Mouse (Mus musculus): ENCODE data around the gene Clec4d. TPM values are rescaled to one million over a fixed set of nuclear protein-coding genes. Genes with fewer than 3 reads are reported as not detected.
"Not testable (repeated sequence)": the region's sequence is repeated elsewhere in the genome, so short reads cannot be mapped to it uniquely, and the experiment has no call there.

Gene Clec4d
- total RNA-seq (2021): under 1 TPM in 1 of 2 experiments, not detected in 1; 0.45 TPM

GRCm38 (mm10) chr6:123261555-123262161 is at the start of gene Clec4d:
Gene Clec4d (plus strand): TSS chr6:123262111.
- intact Hi-C loops (cut with DNase I): no loop called here
- no peak for DNase-seq

GRCm38 (mm10) chr6:123227519-123228166 is 34.3 kb upstream of the Clec4d start:
- DNase-seq: peak in 1 of 2 experiments; percentile 1
- intact Hi-C loops (cut with DNase I): no loop called here

DNA sequence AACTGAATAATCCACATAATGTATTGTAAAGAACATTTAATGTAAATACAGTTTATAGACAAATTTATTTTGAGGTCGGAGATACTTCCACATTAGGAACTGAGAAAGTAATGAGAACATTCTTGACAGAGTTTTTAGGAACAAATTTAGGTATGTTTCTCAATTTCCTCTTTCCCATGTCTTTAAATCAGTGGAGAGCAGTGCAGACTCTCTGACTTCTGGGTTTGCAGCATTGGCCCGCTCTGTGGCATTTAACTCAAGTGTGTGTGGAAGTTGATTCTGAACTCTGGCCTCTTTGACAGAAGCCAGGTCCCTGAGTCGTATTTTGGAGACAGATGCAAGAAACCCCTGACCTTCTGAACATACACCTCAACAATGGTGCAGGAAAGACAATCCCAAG is 32.3 kb upstream of the Clec4d start, which contains the start of gene Clec4n:
Gene Clec4n, plus strand, starts transcription at position 200 of the 400 bp plus-strand sequence.
- no peak for DNase-seq
- intact Hi-C loops (cut with DNase I): no loop called here

- intact Hi-C loops (cut with DNase I): no loop called here
- DNase-seq: no peak
Measured at GRCm38 (mm10) chr6:123231149-123231548, 30.8 kb upstream of the Clec4d start.

DNA sequence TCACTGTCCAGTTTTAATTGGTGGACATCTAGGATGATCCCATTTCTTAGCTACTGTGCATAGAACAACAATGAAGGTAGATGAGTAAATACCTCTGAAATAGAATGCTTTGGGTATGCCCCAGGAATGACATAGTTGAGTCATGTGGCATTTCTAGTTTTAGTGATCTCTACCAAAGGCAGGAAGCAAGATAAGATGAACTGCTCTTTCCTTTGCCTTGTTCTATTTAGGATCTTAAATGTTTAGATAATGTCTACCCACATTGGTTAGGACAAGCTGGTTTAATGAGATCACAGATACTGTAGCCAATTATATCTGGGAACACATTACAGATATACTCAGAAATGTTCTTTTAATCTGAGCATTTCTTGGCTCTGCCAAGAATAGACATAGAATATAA is 24.3 kb upstream of the Clec4d start:
- intact Hi-C loops (cut with DNase I): no loop called here
- DNase-seq: no peak

GRCm38 (mm10) chr6:123244201-123244600 is 17.7 kb upstream of the Clec4d start:
- intact Hi-C loops (cut with DNase I): no loop called here

DNA sequence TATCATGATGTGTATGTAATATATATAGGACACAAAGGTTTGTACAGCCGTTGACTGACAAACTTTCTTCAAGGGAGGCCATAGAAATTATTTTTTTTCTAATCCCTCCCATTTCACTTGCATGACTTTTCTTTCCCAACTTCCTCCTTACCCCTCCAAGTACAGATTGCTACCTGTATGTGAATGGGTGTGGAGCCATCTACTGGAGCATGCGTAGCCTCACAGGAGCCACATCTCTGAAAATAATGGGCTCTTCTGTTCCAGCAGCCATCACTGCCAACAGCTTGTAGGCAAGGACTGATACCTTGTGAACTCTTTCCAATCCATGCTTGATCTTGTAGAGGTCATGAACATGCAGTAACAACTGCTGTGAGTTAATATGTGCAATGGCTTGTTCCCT is 13.0 kb upstream of the Clec4d start:
- DNase-seq; intact Hi-C loops (cut with DNase I): not testable (repeated sequence)

More at GRCm38 (mm10) chr6:123244201-123244600, 17.7 kb upstream of the Clec4d start:
- no peak for DNase-seq

- DNase-seq: no peak
- intact Hi-C loops (cut with DNase I): no loop called here
Measured at GRCm38 (mm10) chr6:123252735-123253134, 9.2 kb upstream of the Clec4d start.

- intact Hi-C loops (cut with DNase I): no loop called here
- DNase-seq: no peak
Measured at GRCm38 (mm10) chr6:123258946-123259345, 3.0 kb upstream of the Clec4d start.

DNA sequence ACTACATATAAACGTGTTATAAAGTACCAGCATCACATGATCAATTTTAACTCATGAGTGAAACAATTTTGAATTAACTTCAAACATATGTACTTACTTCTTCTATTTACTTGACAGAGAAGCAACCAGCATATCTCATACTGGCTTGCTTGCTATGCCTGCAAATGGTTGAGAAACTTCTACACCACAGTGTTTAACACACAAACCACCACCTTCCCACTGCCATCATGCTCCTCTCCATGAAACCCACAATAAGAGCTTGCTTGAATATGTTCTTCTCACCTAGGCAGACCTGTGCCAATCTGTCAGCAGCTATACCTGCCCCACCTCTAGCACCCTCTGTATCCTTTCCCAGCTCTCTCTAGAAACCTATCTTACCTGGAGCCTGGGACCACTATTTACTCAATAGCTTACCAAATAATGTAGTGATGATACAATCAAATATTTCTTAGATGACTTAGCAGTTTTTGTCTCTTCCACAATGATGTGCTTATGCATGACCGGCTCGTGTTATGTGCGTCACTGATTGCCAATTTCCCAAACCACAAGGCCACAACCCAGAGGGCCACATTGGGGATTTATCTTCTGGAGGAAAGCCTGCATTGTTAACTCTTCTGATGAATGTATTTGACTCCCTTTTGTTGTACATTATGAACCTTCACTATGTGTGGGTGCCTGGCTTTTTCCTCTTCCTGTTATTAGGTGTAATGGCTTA is 1.9 kb upstream of the Clec4d start:
- intact Hi-C loops (cut with DNase I): no loop called here
- no peak for DNase-seq

GRCm38 (mm10) chr6:123260868-123261267 is 1.0 kb upstream of the Clec4d start:
- intact Hi-C loops (cut with DNase I): no loop called here
- no peak for DNase-seq

- DNase-seq: no peak
- intact Hi-C loops (cut with DNase I): no loop called here
Measured at GRCm38 (mm10) chr6:123264194-123264593, 2.3 kb downstream of the Clec4d start.

GRCm38 (mm10) chr6:123265809-123266208 is 3.9 kb downstream of the Clec4d start:
- intact Hi-C loops (cut with DNase I): no loop called here
- no peak for DNase-seq

GRCm38 (mm10) chr6:123266945-123267344 is 5.0 kb downstream of the Clec4d start:
- no peak for DNase-seq
- intact Hi-C loops (cut with DNase I): no loop called here

DNA sequence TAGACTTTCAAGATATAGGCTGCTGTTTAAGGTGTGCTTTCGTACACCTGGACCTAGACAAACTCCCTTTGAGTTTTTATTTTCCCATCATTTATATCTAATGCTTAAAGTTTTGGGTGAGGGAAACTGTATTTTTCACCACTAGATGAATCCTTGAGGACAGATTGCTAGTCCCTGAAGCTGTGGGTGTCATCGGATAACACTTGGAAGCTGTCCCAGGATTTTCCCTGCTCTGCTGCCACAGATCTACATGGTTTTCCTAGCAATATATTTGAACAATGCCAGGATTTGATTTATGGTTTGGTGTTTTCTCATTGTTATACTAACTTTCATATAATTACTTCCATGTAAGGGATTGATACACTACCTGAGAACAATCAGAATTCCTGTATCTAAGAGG is 17.5 kb downstream of the Clec4d start:
- DNase-seq: no peak
- intact Hi-C loops (cut with DNase I): no loop called here

DNA sequence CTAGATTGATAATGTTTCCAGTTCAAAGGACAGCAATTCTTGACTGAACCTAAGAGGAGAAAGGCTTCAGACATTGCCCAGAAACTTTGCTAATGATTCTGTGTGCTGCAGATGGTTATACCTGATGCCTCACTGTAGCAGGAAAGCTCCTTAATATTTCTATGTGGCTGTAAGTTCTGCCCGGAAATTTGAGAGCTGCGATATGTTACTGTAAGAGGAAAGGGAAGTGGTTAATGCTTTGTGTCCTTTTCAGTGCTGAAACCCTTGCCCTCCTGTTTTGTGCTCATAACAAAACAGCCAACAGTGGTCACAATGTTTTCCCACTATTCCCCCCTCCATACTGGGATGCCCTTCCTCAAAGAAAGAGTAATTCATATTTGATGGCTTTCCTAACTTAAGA is 24.4 kb downstream of the Clec4d start:
- intact Hi-C loops (cut with DNase I): no loop called here
- no peak for DNase-seq

GRCm38 (mm10) chr6:123288931-123289330 is 27.0 kb downstream of the Clec4d start:
- DNase-seq: no peak
- intact Hi-C loops (cut with DNase I): no loop called here

- no peak for DNase-seq
- intact Hi-C loops (cut with DNase I): no loop called here
Measured at GRCm38 (mm10) chr6:123289753-123290152, 27.8 kb downstream of the Clec4d start, which contains the start of gene Clec4e. Gene Clec4e (minus strand): TSS chr6:123289870.

GRCm38 (mm10) chr6:123292751-123293400 is 31.0 kb downstream of the Clec4d start:
- intact Hi-C loops (cut with DNase I): no loop called here
- no peak for DNase-seq

GRCm38 (mm10) chr6:123293509-123293908 is 31.6 kb downstream of the Clec4d start:
- intact Hi-C loops (cut with DNase I); DNase-seq: not testable (repeated sequence)

- intact Hi-C loops (cut with DNase I): no loop called here
- DNase-seq: no peak
Measured at GRCm38 (mm10) chr6:123296687-123297086, 34.8 kb downstream of the Clec4d start.
